Mouse (Mus musculus) G1E (cell line): Measurements from ENCODE around the gene Tnpo2. TPM values are rescaled to one million over a fixed set of nuclear protein-coding genes. Genes with fewer than 3 reads are reported as not detected.

Source experiments
- ATAC-seq: 2 replicates; pipeline ENCODE4 v1.8.0; 2016; ENCODE audit warnings: mild to moderate bottlenecking; ENCODE audit not compliant: insufficient number of reproducible peaks, poor library complexity, low FRiP score, severe bottlenecking; ENCODE audit errors: extremely low read depth
- DNase-seq: peaks from one replicate; pipeline ENCODE4 v3.0.0; 2012; ENCODE audit warnings: low spot score
- H3K27me3 ChIP-seq: 2 replicates; pipeline ENCODE4 v1.6.1; 2012; ENCODE audit warnings: mild to moderate bottlenecking, low read length, inconsistent platforms; ENCODE audit not compliant: insufficient read depth
- H3K36me3 ChIP-seq: replicated peaks from 2 replicates; pipeline ENCODE3; 2012; ENCODE audit warnings: mild to moderate bottlenecking, inconsistent platforms
- H3K4me1 ChIP-seq: 2 replicates; pipeline ENCODE4 v1.6.1; 2012; ENCODE audit warnings: low read depth, low read length, inconsistent platforms, mixed read lengths; ENCODE audit not compliant: insufficient read depth
- H3K4me3 ChIP-seq: 2 replicates; pipeline ENCODE4 v1.5.1; 2012; ENCODE audit warnings: low read depth, mild to moderate bottlenecking, inconsistent platforms, low read length, moderate library complexity, mixed read lengths
- H3K9me3 ChIP-seq: replicated peaks from 2 replicates; pipeline ENCODE4 v1.6.1; 2012; ENCODE audit warnings: inconsistent platforms
- CTCF ChIP-seq: IDR thresholded peaks from 2 replicates; pipeline ENCODE4 v1.5.1; 2012; ENCODE audit warnings: low read depth, low read length, inconsistent platforms, mixed read lengths
- GATA1 ChIP-seq: IDR thresholded peaks from 2 replicates; pipeline ENCODE4 v1.6.1; 2012; ENCODE audit warnings: borderline replicate concordance, low read length, inconsistent platforms, mixed read lengths
- GATA2 ChIP-seq: IDR thresholded peaks from 2 replicates; pipeline ENCODE4 v1.6.1; 2012; ENCODE audit warnings: low read depth, low read length, inconsistent platforms, borderline replicate concordance
- POLR2AphosphoS5 ChIP-seq: IDR thresholded peaks from 2 replicates; pipeline ENCODE4 v1.6.1; 2012; ENCODE audit warnings: low read depth, low read length, inconsistent platforms; ENCODE audit not compliant: insufficient replicate concordance
- TAL1 ChIP-seq: conservative IDR thresholded peaks from 2 replicates; pipeline ENCODE4 v1.6.1; 2012; ENCODE audit warnings: low read depth, low read length, inconsistent platforms, mixed read lengths
- polyA plus RNA-seq: library from polyadenylated mRNA; stranded (reverse); fragments of >175 nt; gene quantifications from 2 replicates; pipeline ENCODE4 v1.2.3, GENCODE M21; 2012
- total RNA-seq, 2 experiments: library from RNA; stranded (forward) in 1 of 2; stranded (reverse) in 1 of 2; fragments of 200-1000 nt in 1 of 2; fragments of >200 nt in 1 of 2; fragmentation: Nextera tagmentation in 1 of 2; gene quantifications; 2 replicates each; pipeline ENCODE4 v1.2.3; 2014 to 2017

The Tnpo2 gene
- total and polyA plus RNA-seq, 3 experiments, result 26.5 to 83.8 (median 38.9) TPM

DNA sequence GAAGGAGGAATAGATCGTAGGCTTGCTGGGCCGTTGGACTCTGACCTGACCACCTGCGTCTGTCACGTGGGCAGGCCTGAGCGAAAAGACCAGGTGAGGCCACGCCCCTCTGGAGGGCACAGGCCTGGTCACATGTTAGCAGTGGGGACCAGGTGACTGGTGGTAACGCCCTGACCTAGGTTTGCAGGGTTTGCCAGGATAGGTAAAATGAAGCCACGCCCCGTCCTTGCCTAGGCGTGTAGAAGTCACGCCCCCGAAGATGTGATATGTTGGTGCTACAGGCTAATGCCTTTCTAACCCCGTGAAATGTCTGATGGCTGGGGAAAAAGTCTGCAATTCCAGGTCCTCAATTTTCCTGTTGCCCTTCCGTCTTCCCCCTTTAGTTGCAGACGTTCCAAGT lies 45.9 kb upstream of the Tnpo2 start:
- no peak for TF ChIP-seq POLR2AphosphoS5
- TF ChIP-seq TAL1, result no peak
- TF ChIP-seq CTCF, result no peak
- TF ChIP-seq GATA2, result no peak
- TF ChIP-seq GATA1, result no peak
- no peak for DNase-seq
- Histone ChIP-seq H3K9me3 (no peaks in the 10 kb centered on the region), H3K36me3 (peaks cover 25% of the 10 kb centered on the region), H3K4me1 (peaks cover 46% of the 10 kb centered on the region), H3K27me3 (no peaks in the 10 kb centered on the region), H3K4me3 (peak overlapping the region; percentile 79)
- no peak for ATAC-seq

DNA sequence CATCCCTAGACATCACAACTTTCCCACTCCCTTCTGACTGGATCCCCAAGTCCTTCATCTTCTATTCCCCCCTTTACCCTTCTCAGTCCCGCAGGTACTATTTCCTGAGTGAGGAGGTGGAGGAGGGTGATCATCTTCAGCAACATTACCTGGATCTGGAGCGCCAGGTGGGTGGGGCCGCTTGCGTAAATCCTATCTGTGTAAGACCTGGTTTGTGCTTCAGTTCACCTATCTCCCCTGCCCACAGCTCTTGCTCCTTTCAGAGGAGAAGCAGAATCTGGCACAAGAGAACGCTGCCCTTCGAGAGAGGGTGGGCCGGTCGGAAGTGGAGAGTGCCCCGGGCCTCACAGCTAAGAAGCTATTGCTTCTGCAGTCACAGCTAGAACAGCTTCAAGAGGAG lies 42.3 kb upstream of the Tnpo2 start:
- Histone ChIP-seq H3K4me1 (peaks cover 30% of the 10 kb centered on the region), H3K36me3 (peaks cover 49% of the 10 kb centered on the region), H3K27me3 (no peaks in the 10 kb centered on the region), H3K9me3 (no peaks in the 10 kb centered on the region), H3K4me3 (no peak overlapping the region)
- no peak for TF ChIP-seq CTCF
- no peak for TF ChIP-seq POLR2AphosphoS5
- no peak for TF ChIP-seq TAL1
- TF ChIP-seq GATA2, result no peak
- TF ChIP-seq GATA1, result no peak
- DNase-seq (no peak), ATAC-seq (no peak)

DNA sequence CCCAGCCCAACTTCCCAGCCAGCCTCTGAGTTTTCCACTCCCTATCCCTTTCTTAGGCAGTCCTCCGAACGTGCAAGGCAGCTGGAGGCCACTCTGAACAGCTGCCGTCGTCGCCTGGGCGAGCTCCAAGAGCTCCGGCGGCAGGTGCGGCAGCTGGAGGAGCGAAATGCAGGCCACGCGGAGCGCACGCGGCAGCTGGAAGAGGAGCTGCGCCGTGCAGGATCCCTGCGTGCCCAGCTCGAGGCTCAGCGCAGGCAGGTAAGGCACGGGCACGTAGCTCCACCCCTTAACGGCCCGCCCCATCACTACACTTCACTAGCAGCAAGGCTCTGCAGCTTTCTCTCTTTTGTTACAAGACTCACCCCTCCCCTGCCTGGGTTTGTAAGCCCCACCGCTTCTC lies 41.0 kb upstream of the Tnpo2 start:
- H3K27me3 ChIP-seq, result no peaks in the 10 kb centered on the region
- H3K9me3 ChIP-seq, result no peaks in the 10 kb centered on the region
- DNase-seq (no peak), ATAC-seq (no peak)
- TF ChIP-seq TAL1, result no peak
- no peak for TF ChIP-seq GATA2
- TF ChIP-seq POLR2AphosphoS5, result no peak
- TF ChIP-seq CTCF, result no peak
- TF ChIP-seq GATA1, result no peak
- H3K4me3 ChIP-seq, result no peak overlapping the region
- peaks cover 49% of the 10 kb centered on the region for H3K36me3 ChIP-seq
- peaks cover 27% of the 10 kb centered on the region for H3K4me1 ChIP-seq

DNA sequence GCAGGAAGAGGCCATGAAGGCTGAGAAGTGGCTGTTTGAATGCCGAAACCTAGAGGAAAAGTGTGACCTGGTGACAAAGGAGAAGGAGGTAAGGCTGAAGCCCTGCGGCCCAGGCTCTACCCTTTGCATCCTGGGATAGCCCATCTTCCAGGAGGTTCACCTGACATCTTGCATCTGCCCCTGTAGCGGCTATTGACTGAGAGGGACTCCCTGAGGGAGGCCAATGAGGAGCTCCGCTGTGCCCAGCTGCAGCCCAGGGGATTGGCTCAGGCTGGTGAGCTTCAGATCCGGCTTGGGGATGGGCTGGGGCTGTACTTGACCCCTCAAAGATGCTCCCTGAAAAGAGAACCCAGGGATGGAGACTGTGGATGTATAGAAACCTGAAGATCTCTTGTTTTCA lies 39.7 kb upstream of the Tnpo2 start:
- TF ChIP-seq POLR2AphosphoS5 (no peak), GATA2 (no peak), TAL1 (no peak), GATA1 (no peak), CTCF (no peak)
- ATAC-seq (no peak), DNase-seq (no peak)
- peaks cover 59% of the 10 kb centered on the region for H3K36me3 ChIP-seq
- no peak overlapping the region for H3K4me3 ChIP-seq
- peaks cover 17% of the 10 kb centered on the region for H3K4me1 ChIP-seq
- no peaks in the 10 kb centered on the region for H3K9me3 ChIP-seq
- no peaks in the 10 kb centered on the region for H3K27me3 ChIP-seq

DNA sequence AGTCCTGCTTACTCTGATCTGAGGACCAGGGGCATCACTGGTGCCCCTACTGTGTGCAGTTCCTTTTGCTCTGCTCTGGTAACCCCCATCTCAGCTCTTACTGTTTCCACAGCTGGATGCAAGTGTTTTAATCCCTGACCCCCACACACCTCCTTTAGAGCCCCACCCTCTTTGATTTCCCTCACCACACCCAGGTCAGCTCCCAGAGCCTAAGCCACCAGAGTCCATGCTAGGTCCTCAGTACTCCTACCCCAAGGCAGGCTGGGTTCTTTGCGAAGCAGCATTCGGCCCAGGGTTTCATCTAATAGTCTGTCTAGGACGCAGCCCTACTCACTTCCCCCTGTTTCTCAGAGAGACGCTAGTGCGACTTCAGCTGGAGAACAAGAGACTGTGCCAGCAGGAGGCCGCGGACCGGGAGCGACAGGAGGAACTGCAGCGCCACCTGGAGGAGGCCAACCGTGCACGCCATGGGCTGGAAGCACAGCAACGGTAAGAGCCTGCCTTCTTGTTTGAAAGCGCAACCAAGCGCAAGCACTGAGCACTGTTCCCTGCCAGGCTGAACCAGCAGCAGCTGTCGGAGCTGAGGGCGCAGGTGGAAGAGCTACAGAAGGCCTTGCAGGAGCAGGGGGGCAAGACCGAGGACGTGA lies 38.9 kb upstream of the Tnpo2 start:
- Histone ChIP-seq H3K9me3 (no peaks in the 10 kb centered on the region), H3K27me3 (no peaks in the 10 kb centered on the region), H3K36me3 (peaks cover 67% of the 10 kb centered on the region), H3K4me1 (peaks cover 17% of the 10 kb centered on the region), H3K4me3 (peak overlapping the region; percentile 36; the same call in 1 of the 2 replicates)
- DNase-seq (peak; percentile 78), ATAC-seq (peak; percentile 68)
- peak; percentile 77 for TF ChIP-seq CTCF
- TF ChIP-seq TAL1, result no peak

DNA sequence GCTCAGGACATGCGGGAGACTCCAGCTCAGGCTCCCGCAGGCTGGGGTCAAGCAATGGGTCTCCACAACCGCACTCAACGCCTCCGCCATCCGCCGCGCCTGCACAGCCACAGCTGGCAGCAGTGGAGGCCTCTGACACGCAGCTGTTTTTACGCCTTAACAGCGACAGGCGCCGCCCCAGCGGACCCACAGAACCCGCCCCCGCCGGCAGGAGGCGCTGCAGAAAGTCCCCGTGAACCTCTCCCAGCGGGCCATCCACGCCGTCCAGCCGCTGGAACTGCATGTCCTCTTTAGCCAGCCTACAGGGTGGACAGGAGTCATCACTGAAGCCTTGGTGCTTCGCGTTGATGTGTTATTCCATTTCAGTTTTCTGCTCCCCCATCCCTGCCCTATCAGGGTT lies 29.0 kb upstream of the Tnpo2 start:
- DNase-seq, result no peak
- Histone ChIP-seq H3K27me3 (peaks cover 37% of the 10 kb centered on the region), H3K4me1 (no peaks in the 10 kb centered on the region; the same call in 1 of the 2 replicates), H3K4me3 (no peak overlapping the region), H3K9me3 (peaks cover 3% of the 10 kb centered on the region), H3K36me3 (peaks cover 3% of the 10 kb centered on the region)
- no peak for TF ChIP-seq POLR2AphosphoS5
- no peak for ATAC-seq

DNA sequence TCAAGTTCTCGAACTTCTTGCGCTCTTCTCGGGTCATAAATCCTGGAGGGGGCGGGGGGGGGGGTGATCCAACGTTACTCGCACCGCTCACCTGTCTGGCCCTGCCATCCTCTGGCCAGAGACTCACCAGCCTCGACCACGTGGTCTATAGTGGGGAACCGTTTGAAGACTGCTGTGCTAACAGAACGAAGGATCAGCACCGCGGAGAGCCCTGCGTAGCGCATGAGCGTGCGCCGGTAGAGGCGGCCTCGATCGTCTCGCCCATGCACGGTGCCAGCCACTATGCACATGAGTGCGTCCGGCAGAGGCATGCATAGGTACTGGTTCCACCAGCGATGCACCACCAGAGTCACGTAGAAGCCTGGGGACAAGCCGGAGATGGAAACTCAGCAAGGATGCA lies 25.5 kb upstream of the Tnpo2 start:
- peaks cover 15% of the 10 kb centered on the region for H3K4me1 ChIP-seq
- TF ChIP-seq POLR2AphosphoS5 (no peak), CTCF (no peak), TAL1 (no peak)
- no peak overlapping the region for H3K4me3 ChIP-seq
- no peak for ATAC-seq
- peaks cover 54% of the 10 kb centered on the region for H3K27me3 ChIP-seq
- H3K9me3 ChIP-seq, result peaks cover 3% of the 10 kb centered on the region
- H3K36me3 ChIP-seq, result no peaks in the 10 kb centered on the region
- no peak for DNase-seq
